Mouse (Mus musculus): Measurements from ENCODE around the gene Gkn3.

Gene Gkn3

GRCm38 (mm10) chr6:87388877-87389276 lies at the start of gene Gkn3:
TSS of gene Gkn3 (minus strand) at chr6:87388935.
- Histone ChIP-seq H3K36me3 (ENCODE audit: control insufficient read depth, insufficient read depth, low read length, poor library complexity, severe bottlenecking) (no peaks in the 10 kb centered on the region), H3K27me3 (ENCODE audit: control insufficient read depth, insufficient read depth, low read length, poor library complexity, severe bottlenecking) (no peaks in the 10 kb centered on the region)
- no peak for DNase-seq (ENCODE audit: low read depth, low spot score)

GRCm38 (mm10) chr6:87436745-87437144 lies 48.0 kb upstream of the Gkn3 start:
- H3K27me3 ChIP-seq (ENCODE audit: control insufficient read depth, insufficient read depth, low read length, poor library complexity, severe bottlenecking): no peaks in the 10 kb centered on the region
- no peak for DNase-seq (ENCODE audit: low read depth, low spot score)
- H3K36me3 ChIP-seq (ENCODE audit: control insufficient read depth, insufficient read depth, low read length, poor library complexity, severe bottlenecking): no peaks in the 10 kb centered on the region

GRCm38 (mm10) chr6:87435791-87436190 lies 47.1 kb upstream of the Gkn3 start:
- Histone ChIP-seq H3K27me3 (ENCODE audit: control insufficient read depth, insufficient read depth, low read length, poor library complexity, severe bottlenecking) (no peaks in the 10 kb centered on the region), H3K36me3 (ENCODE audit: control insufficient read depth, insufficient read depth, low read length, poor library complexity, severe bottlenecking) (no peaks in the 10 kb centered on the region)
- no peak for DNase-seq (ENCODE audit: low read depth, low spot score)

GRCm38 (mm10) chr6:87428487-87429044 lies 39.8 kb upstream of the Gkn3 start, which contains the start of gene Bmp10:
TSS of gene Bmp10 (plus strand) at chr6:87428994.
- DNase-seq (ENCODE audit: low read depth, low spot score): no peak
- no peaks in the 10 kb centered on the region for H3K27me3 ChIP-seq (ENCODE audit: control insufficient read depth, insufficient read depth, low read length, poor library complexity, severe bottlenecking)
- no peaks in the 10 kb centered on the region for H3K36me3 ChIP-seq (ENCODE audit: control insufficient read depth, insufficient read depth, low read length, poor library complexity, severe bottlenecking)

GRCm38 (mm10) chr6:87427616-87428015 lies 38.9 kb upstream of the Gkn3 start:
- DNase-seq (ENCODE audit: low read depth, low spot score): no peak
- H3K27me3 ChIP-seq (ENCODE audit: control insufficient read depth, insufficient read depth, low read length, poor library complexity, severe bottlenecking): no peaks in the 10 kb centered on the region
- no peaks in the 10 kb centered on the region for H3K36me3 ChIP-seq (ENCODE audit: control insufficient read depth, insufficient read depth, low read length, poor library complexity, severe bottlenecking)

GRCm38 (mm10) chr6:87426954-87427353 lies 38.2 kb upstream of the Gkn3 start:
- no peak for DNase-seq (ENCODE audit: low read depth, low spot score)
- Histone ChIP-seq H3K27me3 (ENCODE audit: control insufficient read depth, insufficient read depth, low read length, poor library complexity, severe bottlenecking) (no peaks in the 10 kb centered on the region), H3K36me3 (ENCODE audit: control insufficient read depth, insufficient read depth, low read length, poor library complexity, severe bottlenecking) (no peaks in the 10 kb centered on the region)

GRCm38 (mm10) chr6:87424037-87424816 lies 35.5 kb upstream of the Gkn3 start:
- Histone ChIP-seq H3K27me3 (ENCODE audit: control insufficient read depth, insufficient read depth, low read length, poor library complexity, severe bottlenecking) (no peaks in the 10 kb centered on the region), H3K36me3 (ENCODE audit: control insufficient read depth, insufficient read depth, low read length, poor library complexity, severe bottlenecking) (no peaks in the 10 kb centered on the region)
- DNase-seq (ENCODE audit: low read depth, low spot score): no peak

GRCm38 (mm10) chr6:87422304-87422703 lies 33.6 kb upstream of the Gkn3 start:
- no peaks in the 10 kb centered on the region for H3K27me3 ChIP-seq (ENCODE audit: control insufficient read depth, insufficient read depth, low read length, poor library complexity, severe bottlenecking)
- H3K36me3 ChIP-seq (ENCODE audit: control insufficient read depth, insufficient read depth, low read length, poor library complexity, severe bottlenecking): no peaks in the 10 kb centered on the region
- no peak for DNase-seq (ENCODE audit: low read depth, low spot score)

GRCm38 (mm10) chr6:87412011-87412410 lies 23.3 kb upstream of the Gkn3 start:
- no peak for DNase-seq (ENCODE audit: low read depth, low spot score)
- no peaks in the 10 kb centered on the region for H3K27me3 ChIP-seq (ENCODE audit: control insufficient read depth, insufficient read depth, low read length, poor library complexity, severe bottlenecking)
- H3K36me3 ChIP-seq (ENCODE audit: control insufficient read depth, insufficient read depth, low read length, poor library complexity, severe bottlenecking): no peaks in the 10 kb centered on the region

GRCm38 (mm10) chr6:87401456-87401855 lies 12.7 kb upstream of the Gkn3 start:
- no peak for DNase-seq (ENCODE audit: low read depth, low spot score)
- H3K27me3 ChIP-seq (ENCODE audit: control insufficient read depth, insufficient read depth, low read length, poor library complexity, severe bottlenecking): no peaks in the 10 kb centered on the region

GRCm38 (mm10) chr6:87399886-87400566 lies 11.3 kb upstream of the Gkn3 start:
- peak; percentile 53 for DNase-seq (ENCODE audit: low read depth, low spot score)
- H3K27me3 ChIP-seq (ENCODE audit: control insufficient read depth, insufficient read depth, low read length, poor library complexity, severe bottlenecking): no peaks in the 10 kb centered on the region

More at GRCm38 (mm10) chr6:87401456-87401855, 12.7 kb upstream of the Gkn3 start:
- H3K36me3 ChIP-seq (ENCODE audit: control insufficient read depth, insufficient read depth, low read length, poor library complexity, severe bottlenecking): no peaks in the 10 kb centered on the region

GRCm38 (mm10) chr6:87399137-87399536 lies 10.4 kb upstream of the Gkn3 start:
- peak; percentile 88 for DNase-seq (ENCODE audit: low read depth, low spot score)
- H3K27me3 ChIP-seq (ENCODE audit: control insufficient read depth, insufficient read depth, low read length, poor library complexity, severe bottlenecking): no peaks in the 10 kb centered on the region
- no peaks in the 10 kb centered on the region for H3K36me3 ChIP-seq (ENCODE audit: control insufficient read depth, insufficient read depth, low read length, poor library complexity, severe bottlenecking)

More at GRCm38 (mm10) chr6:87399886-87400566, 11.3 kb upstream of the Gkn3 start:
- no peaks in the 10 kb centered on the region for H3K36me3 ChIP-seq (ENCODE audit: control insufficient read depth, insufficient read depth, low read length, poor library complexity, severe bottlenecking)

GRCm38 (mm10) chr6:87394783-87395182 lies 6.0 kb upstream of the Gkn3 start:
- no peak for DNase-seq (ENCODE audit: low read depth, low spot score)
- Histone ChIP-seq H3K27me3 (ENCODE audit: control insufficient read depth, insufficient read depth, low read length, poor library complexity, severe bottlenecking) (no peaks in the 10 kb centered on the region), H3K36me3 (ENCODE audit: control insufficient read depth, insufficient read depth, low read length, poor library complexity, severe bottlenecking) (no peaks in the 10 kb centered on the region)

GRCm38 (mm10) chr6:87393466-87394205 lies 4.9 kb upstream of the Gkn3 start:
- no peaks in the 10 kb centered on the region for H3K36me3 ChIP-seq (ENCODE audit: control insufficient read depth, insufficient read depth, low read length, poor library complexity, severe bottlenecking)
- peak; percentile 16 for DNase-seq (ENCODE audit: low read depth, low spot score)
- no peaks in the 10 kb centered on the region for H3K27me3 ChIP-seq (ENCODE audit: control insufficient read depth, insufficient read depth, low read length, poor library complexity, severe bottlenecking)

Measured in splenic B cell, adult 2 months (primary cell).